Mouse (Mus musculus) heart, adult 2 months (tissue): ENCODE results near the gene Ncdn.

Source experiments
- CTCF ChIP-seq: fragments of 200-600 bp; IDR thresholded peaks from 2 replicates; pipeline ENCODE4 v1.8.1; 2022; ENCODE audit warnings: antibody characterized with exemption, mild to moderate bottlenecking, moderate library complexity
- EP300 ChIP-seq: fragments of 200-500 bp; IDR thresholded peaks from 2 replicates; pipeline ENCODE4 v1.6.1; 2011; ENCODE audit warnings: low read depth, low read length, control low read depth; ENCODE audit not compliant: insufficient read depth
- POLR2A ChIP-seq: fragments of 200-500 bp; IDR thresholded peaks from 2 replicates; pipeline ENCODE4 v1.6.1; 2011; ENCODE audit warnings: mild to moderate bottlenecking, low read depth, low read length, control low read depth; ENCODE audit not compliant: insufficient read depth

GRCm38 (mm10) chr4:126782996-126783395 is 29.8 kb upstream of the Ncdn start:
- TF ChIP-seq POLR2A (no peak), CTCF (no peak), EP300 (no peak)
